Mouse (Mus musculus): ENCODE results near the gene Olfr1466.

The Olfr1466 gene

GRCm38 (mm10) chr19:13338562-13338961, at the start of gene Olfr1466:
Olfr1466 (plus strand) TSS chr19:13338862.
- no peak for DNase-seq

- no peak for DNase-seq
Observed at GRCm38 (mm10) chr19:13315441-13315840, 23.2 kb upstream of the Olfr1466 start, which contains the start of gene Olfr1465. Olfr1465 (minus strand) TSS chr19:13315541.

GRCm38 (mm10) chr19:13361936-13362335, 23.3 kb downstream of the Olfr1466 start, which contains the start of gene Olfr1467:
Olfr1467 (plus strand) TSS chr19:13362236.
- no peak for DNase-seq

Data from cerebellum, postnatal 36 days (tissue).